Mouse (Mus musculus) liver, embryonic 12.5 days (tissue): Measurements from ENCODE around the gene Sptlc2. TPM values are rescaled to one million over a fixed set of nuclear protein-coding genes. Genes with fewer than 3 reads are reported as not detected.

ENCODE experiments used
- ATAC-seq: fragments of 200-750 bp; cut with Nextera tagmentation; 2 replicates; pipeline ENCODE4 v1.8.0; 2017; ENCODE audit warnings: moderate number of reproducible peaks, mild to moderate bottlenecking, moderate library complexity
- H3K27ac ChIP-seq: fragments of 300-500 bp; sonication (generic); 2 replicates; pipeline ENCODE4 v1.5.1; 2016; ENCODE audit warnings: mild to moderate bottlenecking
- H3K27me3 ChIP-seq: fragments of 300-500 bp; sonication (generic); replicated peaks from 2 replicates; pipeline ENCODE4 v1.6.1; 2016; ENCODE audit warnings: mild to moderate bottlenecking, moderate library complexity
- H3K36me3 ChIP-seq: fragments of 300-500 bp; sonication (generic); 2 replicates; pipeline ENCODE4 v1.6.1; 2016; ENCODE audit warnings: mild to moderate bottlenecking, moderate library complexity
- H3K4me1 ChIP-seq: fragments of 300-500 bp; sonication (generic); 2 replicates; pipeline ENCODE4 v1.6.1; 2016
- H3K4me2 ChIP-seq: fragments of 300-500 bp; sonication (generic); 2 replicates; pipeline ENCODE4 v1.6.1; 2016; ENCODE audit warnings: mild to moderate bottlenecking, moderate library complexity
- H3K4me3 ChIP-seq: fragments of 300-500 bp; sonication (generic); 2 replicates; pipeline ENCODE4 v1.5.1; 2016; ENCODE audit warnings: mild to moderate bottlenecking, moderate library complexity
- H3K9ac ChIP-seq: fragments of 300-500 bp; sonication (generic); 2 replicates; pipeline ENCODE4 v1.6.1; 2016; ENCODE audit warnings: mild to moderate bottlenecking, moderate library complexity
- H3K9me3 ChIP-seq: fragments of 300-500 bp; sonication (generic); replicated peaks from 2 replicates; pipeline ENCODE4 v1.6.1; 2016; ENCODE audit warnings: mild to moderate bottlenecking, moderate library complexity
- WGBS: fragments of 180-500 bp; shearing (Covaris S2); methylation state at CpG from one replicate; pipeline ENCODE4 v1.1.7; 2016; ENCODE audit not compliant: insufficient replicate concordance; 5-methylcytosine and 5-hydroxymethylcytosine counted together
- polyA plus RNA-seq: library from polyadenylated mRNA; unstranded; fragments of >200 nt; fragmentation: Nextera tagmentation; extraction: Ambion mirVana; gene quantifications from 2 replicates; pipeline ENCODE4 v1.2.1, GENCODE M21; 2016

The Sptlc2 gene
- polyA plus RNA-seq: 34.2 and 39.7 TPM in 2 replicates

DNA sequence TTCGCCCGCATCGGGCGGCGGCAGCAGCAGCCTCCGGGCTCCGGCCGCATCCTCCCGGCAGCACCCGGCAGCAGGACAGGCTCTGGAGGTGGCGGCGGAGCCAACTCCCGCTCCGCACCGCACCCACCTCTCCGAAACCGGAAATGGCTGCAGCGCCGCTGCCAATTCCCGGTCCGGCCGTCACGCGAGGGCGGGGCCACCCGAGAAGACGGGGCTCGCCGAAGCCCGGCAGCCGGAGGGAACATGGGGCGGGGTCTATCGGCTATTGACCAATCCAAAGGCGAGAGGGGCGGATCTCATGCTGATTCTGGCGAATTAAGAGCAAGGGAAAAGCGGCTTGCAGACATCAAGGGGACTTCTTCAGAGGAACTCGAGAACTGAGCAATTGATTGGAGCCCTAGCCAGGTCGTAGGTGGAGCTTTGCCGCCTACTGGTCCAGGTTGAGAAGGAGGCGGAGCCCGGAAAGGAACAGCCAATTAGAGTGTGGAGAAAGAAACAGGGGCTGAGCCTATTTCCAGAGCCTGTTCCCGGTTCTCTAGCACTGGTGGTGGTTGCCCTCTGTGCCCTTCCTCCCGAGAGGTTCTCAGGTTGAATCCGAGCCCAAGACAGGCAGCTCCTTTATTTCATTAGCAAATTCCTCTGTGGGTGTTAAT lies at the start of gene Sptlc2:
Gene Sptlc2, minus strand, starts transcription at position 234 of the 653 bp plus-strand sequence.
- Histone ChIP-seq H3K27me3 (no peaks in the 10 kb centered on the region; the same call in 1 of the 2 replicates), H3K9ac (peak within 1 kb of the TSS; percentile 96), H3K36me3 (no peaks in the 10 kb centered on the region), H3K4me3 (peak within 1 kb of the TSS; percentile 93), H3K27ac (peak within 1 kb of the TSS; percentile 81), H3K9me3 (no peaks in the 10 kb centered on the region), H3K4me2 (peak within 1 kb of the TSS; percentile 98), H3K4me1 (peaks cover 26% of the 10 kb centered on the region)
- WGBS: 2% methylated on average over 45 of the region's 45 CpGs
- ATAC-seq: peak; percentile 98

GRCm38 (mm10) chr12:87428885-87429284 lies 40.7 kb upstream of the Sptlc2 start:
- 82% methylated on average over 8 of the region's 8 CpGs for WGBS
- Histone ChIP-seq H3K9ac (no peak overlapping the region), H3K4me3 (no peak overlapping the region), H3K9me3 (no peaks in the 10 kb centered on the region), H3K27me3 (no peaks in the 10 kb centered on the region), H3K36me3 (peaks cover 97% of the 10 kb centered on the region), H3K4me2 (no peak overlapping the region), H3K27ac (no peak overlapping the region), H3K4me1 (0 out of 2 replicates have a peak, but pooled peaks cover 3% of the 10 kb centered on the region)
- no peak for ATAC-seq

- no peak overlapping the region for H3K4me3 ChIP-seq
- WGBS: 85% methylated on average over 2 of the region's 2 CpGs
- no peak overlapping the region for H3K9ac ChIP-seq
- H3K4me2 ChIP-seq: no peak overlapping the region
- H3K4me1 ChIP-seq: 0 out of 2 replicates have a peak, but pooled peaks cover 3% of the 10 kb centered on the region
- H3K36me3 ChIP-seq: peaks cover 97% of the 10 kb centered on the region
- no peak for ATAC-seq
- H3K27me3 ChIP-seq: no peaks in the 10 kb centered on the region
- no peak overlapping the region for H3K27ac ChIP-seq
- no peaks in the 10 kb centered on the region for H3K9me3 ChIP-seq
Measured at GRCm38 (mm10) chr12:87428295-87428694, 40.1 kb upstream of the Sptlc2 start.

DNA sequence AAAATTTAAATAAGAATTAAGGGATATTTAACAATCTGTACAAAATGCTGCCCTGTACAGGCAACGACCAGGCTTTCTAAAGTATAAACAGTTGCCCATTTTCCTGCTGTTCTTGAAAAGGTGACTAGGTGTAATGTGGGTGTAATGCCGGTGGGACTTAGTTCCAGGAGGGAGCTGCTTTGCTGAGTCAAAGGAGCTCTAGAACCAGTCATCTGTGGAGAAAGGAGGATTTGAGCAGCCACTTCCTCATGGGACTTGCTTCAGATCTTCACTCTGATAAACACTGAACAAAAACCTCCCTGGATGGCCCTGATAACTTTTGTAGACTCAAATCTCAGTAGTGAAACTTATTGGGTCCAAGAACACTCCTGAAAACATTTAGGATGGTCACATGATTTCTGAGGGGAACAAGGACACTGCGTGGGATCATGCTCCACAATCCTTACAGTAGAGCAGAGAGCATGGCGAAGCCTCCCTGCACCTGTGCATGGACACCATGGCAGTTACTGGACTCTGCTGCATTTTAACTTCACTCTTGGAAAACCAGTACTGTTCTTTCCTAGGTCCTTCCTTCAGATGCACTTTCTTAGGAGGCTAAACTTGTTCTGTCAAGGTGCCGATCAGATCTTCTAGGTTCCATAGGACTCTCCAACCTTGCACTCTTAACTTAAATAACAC lies 38.3 kb upstream of the Sptlc2 start:
- Histone ChIP-seq H3K4me1 (peaks cover 7% of the 10 kb centered on the region; the same call in 1 of the 2 replicates), H3K27ac (no peak overlapping the region), H3K4me2 (no peak overlapping the region), H3K9ac (no peak overlapping the region), H3K27me3 (no peaks in the 10 kb centered on the region), H3K9me3 (no peaks in the 10 kb centered on the region), H3K36me3 (peaks cover 90% of the 10 kb centered on the region), H3K4me3 (no peak overlapping the region)
- WGBS: 84% methylated on average over 5 of the region's 5 CpGs
- ATAC-seq: no peak

- H3K9ac ChIP-seq: no peak overlapping the region
- no peak overlapping the region for H3K4me2 ChIP-seq
- peaks cover 70% of the 10 kb centered on the region for H3K36me3 ChIP-seq
- no peak overlapping the region for H3K4me3 ChIP-seq
- no peaks in the 10 kb centered on the region for H3K9me3 ChIP-seq
- H3K4me1 ChIP-seq: peaks cover 17% of the 10 kb centered on the region
- no peak for ATAC-seq
- 30% methylated on average over 3 of the region's 3 CpGs for WGBS
- H3K27me3 ChIP-seq: no peaks in the 10 kb centered on the region
- no peak overlapping the region for H3K27ac ChIP-seq
Measured at GRCm38 (mm10) chr12:87424516-87424915, 36.4 kb upstream of the Sptlc2 start.

DNA sequence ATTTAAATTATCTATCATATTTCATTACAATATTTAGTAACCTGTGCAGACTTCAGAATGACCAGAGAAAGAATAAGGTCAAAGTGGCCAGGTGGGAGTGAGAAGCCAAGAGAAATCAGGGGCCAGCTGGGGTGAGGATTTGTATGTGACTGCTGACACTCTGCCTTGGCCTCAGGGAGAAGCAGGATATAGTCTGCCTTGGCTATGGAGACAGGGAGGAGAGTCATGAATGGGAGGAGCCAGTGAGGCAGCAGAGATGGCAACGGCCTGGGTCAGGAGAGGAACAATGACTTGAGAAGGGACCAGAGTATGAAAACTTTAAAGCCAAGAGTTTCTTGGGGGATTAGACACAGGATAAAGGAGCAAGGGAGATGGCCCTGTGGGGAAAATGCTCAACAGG lies 35.5 kb upstream of the Sptlc2 start:
- H3K4me1 ChIP-seq: peaks cover 20% of the 10 kb centered on the region
- no peak overlapping the region for H3K4me3 ChIP-seq
- H3K27me3 ChIP-seq: no peaks in the 10 kb centered on the region
- ATAC-seq: no peak
- no peak overlapping the region for H3K4me2 ChIP-seq
- WGBS: 45% methylated on average over 1 of the region's 1 CpGs
- no peaks in the 10 kb centered on the region for H3K9me3 ChIP-seq
- H3K9ac ChIP-seq: no peak overlapping the region
- peaks cover 62% of the 10 kb centered on the region for H3K36me3 ChIP-seq
- no peak overlapping the region for H3K27ac ChIP-seq

GRCm38 (mm10) chr12:87421708-87422507 lies 33.8 kb upstream of the Sptlc2 start:
- 61% methylated on average over 5 of the region's 5 CpGs for WGBS
- Histone ChIP-seq H3K4me1 (peaks cover 17% of the 10 kb centered on the region), H3K9me3 (no peaks in the 10 kb centered on the region), H3K36me3 (peaks cover 44% of the 10 kb centered on the region), H3K27ac (no peak overlapping the region), H3K9ac (no peak overlapping the region), H3K4me2 (no peak overlapping the region), H3K4me3 (no peak overlapping the region), H3K27me3 (no peaks in the 10 kb centered on the region)
- ATAC-seq: no peak

DNA sequence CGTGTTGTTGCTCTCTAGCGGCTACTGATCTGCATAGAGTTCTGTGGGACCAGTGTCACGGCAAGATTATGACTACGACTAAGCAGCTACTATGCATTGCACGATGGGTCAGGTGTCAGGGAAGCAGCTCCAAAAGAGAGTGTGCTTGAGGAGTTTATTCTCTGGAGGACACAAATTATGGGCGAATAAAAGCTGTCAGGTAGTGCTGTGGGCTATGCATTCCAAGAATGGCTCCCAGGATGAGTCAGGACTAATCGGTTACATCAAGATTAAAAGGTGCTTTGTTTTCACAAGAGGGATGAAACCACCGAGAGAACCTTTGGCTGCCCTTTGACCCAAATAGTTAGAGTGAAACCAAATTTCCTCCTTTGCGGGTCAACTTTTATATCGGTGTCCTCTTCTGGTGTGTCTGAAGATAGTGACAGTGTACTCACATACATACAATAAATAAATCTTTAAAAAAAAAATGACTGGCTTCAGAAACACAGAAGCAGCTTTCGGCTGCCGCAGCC lies 31.9 kb upstream of the Sptlc2 start:
- Histone ChIP-seq H3K4me3 (no peak overlapping the region), H3K36me3 (peaks cover 27% of the 10 kb centered on the region), H3K4me1 (peaks cover 17% of the 10 kb centered on the region), H3K9ac (no peak overlapping the region), H3K27me3 (peaks cover 5% of the 10 kb centered on the region), H3K4me2 (no peak overlapping the region), H3K9me3 (no peaks in the 10 kb centered on the region), H3K27ac (no peak overlapping the region)
- 56% methylated on average over 12 of the region's 12 CpGs for WGBS
- no peak; the same call in 1 of the 2 replicates for ATAC-seq

DNA sequence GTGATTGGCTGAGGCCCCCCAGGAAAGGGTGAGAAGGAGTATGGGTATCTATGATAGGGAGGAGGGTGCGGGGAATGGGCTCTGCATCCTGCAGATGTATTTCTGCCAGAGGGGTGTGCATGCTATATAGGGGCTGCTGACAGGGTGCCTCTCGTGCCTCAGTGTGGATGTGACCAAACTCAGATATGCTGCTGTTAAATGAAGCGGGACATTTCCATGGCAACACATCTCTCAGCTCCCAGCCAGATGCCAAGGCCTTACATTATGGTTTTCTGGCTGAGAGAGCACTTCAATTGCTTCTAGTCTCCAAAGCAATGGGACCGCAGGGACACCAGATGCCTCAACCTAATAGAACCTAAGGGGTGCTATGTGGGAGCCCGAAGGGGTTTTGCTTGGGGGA lies 30.8 kb upstream of the Sptlc2 start:
- WGBS: 77% methylated on average over 5 of the region's 5 CpGs
- Histone ChIP-seq H3K27ac (no peak overlapping the region), H3K4me2 (no peak overlapping the region), H3K4me1 (peaks cover 17% of the 10 kb centered on the region), H3K27me3 (peaks cover 5% of the 10 kb centered on the region), H3K9me3 (no peaks in the 10 kb centered on the region), H3K9ac (no peak overlapping the region), H3K36me3 (peaks cover 17% of the 10 kb centered on the region), H3K4me3 (no peak overlapping the region)
- ATAC-seq: no peak

GRCm38 (mm10) chr12:87416690-87417089 lies 28.5 kb upstream of the Sptlc2 start:
- ATAC-seq: peak; percentile 61
- H3K4me2 ChIP-seq: no peak overlapping the region
- peaks cover 5% of the 10 kb centered on the region for H3K27me3 ChIP-seq
- no peak overlapping the region for H3K4me3 ChIP-seq
- no peaks in the 10 kb centered on the region for H3K9me3 ChIP-seq
- 8% methylated on average over 7 of the region's 7 CpGs for WGBS
- H3K36me3 ChIP-seq: no peaks in the 10 kb centered on the region
- no peak overlapping the region for H3K27ac ChIP-seq
- no peak overlapping the region for H3K9ac ChIP-seq
- H3K4me1 ChIP-seq: peaks cover 16% of the 10 kb centered on the region

- ATAC-seq: no peak
- peaks cover 25% of the 10 kb centered on the region for H3K4me1 ChIP-seq
- H3K27me3 ChIP-seq: peaks cover 5% of the 10 kb centered on the region
- no peak overlapping the region for H3K4me2 ChIP-seq
- no peaks in the 10 kb centered on the region for H3K9me3 ChIP-seq
- H3K27ac ChIP-seq: no peak overlapping the region
- 48% methylated on average over 4 of the region's 4 CpGs for WGBS
- H3K9ac ChIP-seq: no peak overlapping the region
- no peak overlapping the region for H3K4me3 ChIP-seq
- no peaks in the 10 kb centered on the region for H3K36me3 ChIP-seq
Measured at GRCm38 (mm10) chr12:87415358-87415757, 27.2 kb upstream of the Sptlc2 start.
